Mouse (Mus musculus) Patski (cell line): ENCODE data around the gene Fam162b. TPM values are rescaled to one million over a fixed set of nuclear protein-coding genes. Genes with fewer than 3 reads are reported as not detected.

ENCODE experiments used
- ATAC-seq: fragments of 100-300 bp; one replicate; pipeline ENCODE4 v1.8.0; 2021
- CTCF ChIA-PET: fragments of 350-600 bp; sonication (Branson Sonifier 250); formaldehyde crosslinking; loops from one replicate; lab custom pipeline; 2022; ENCODE audit warnings: inconsistent platforms; lab: Charles Lee
- POLR2A ChIA-PET: fragments of 350-600 bp; sonication (Branson Sonifier 250); formaldehyde crosslinking; loops from one replicate; lab custom pipeline; 2022; ENCODE audit warnings: antibody characterized with exemption, inconsistent platforms; lab: Charles Lee
- DNase-seq: peaks from one replicate; pipeline ENCODE4 v3.0.0-alpha.2; 2011; ENCODE audit warnings: low read depth, low spot score
- H3K27me3 ChIP-seq: fragments of 371-371 bp; one replicate; pipeline ENCODE4 v1.5.1; 2021
- CTCF ChIP-seq: fragments of 100-300 bp; IDR thresholded peaks from one replicate; pipeline ENCODE4 v1.5.1; 2021
- in situ Hi-C: fragments of 300-500 bp; cut with MboI; formaldehyde crosslinking; loops from 3 replicates; pipeline ENCODE4 v1.11.1; 2018; ENCODE audit warnings: low pct_unique_long_range_greater_than_20kb, mixed read lengths
- polyA plus RNA-seq: library from polyadenylated mRNA; unstranded; gene quantifications from one replicate; pipeline ENCODE4 v1.2.3, GENCODE M21; 2021

Fam162b gene
- polyA plus RNA-seq, 1 experiment from 2014 or later = not detected

DNA sequence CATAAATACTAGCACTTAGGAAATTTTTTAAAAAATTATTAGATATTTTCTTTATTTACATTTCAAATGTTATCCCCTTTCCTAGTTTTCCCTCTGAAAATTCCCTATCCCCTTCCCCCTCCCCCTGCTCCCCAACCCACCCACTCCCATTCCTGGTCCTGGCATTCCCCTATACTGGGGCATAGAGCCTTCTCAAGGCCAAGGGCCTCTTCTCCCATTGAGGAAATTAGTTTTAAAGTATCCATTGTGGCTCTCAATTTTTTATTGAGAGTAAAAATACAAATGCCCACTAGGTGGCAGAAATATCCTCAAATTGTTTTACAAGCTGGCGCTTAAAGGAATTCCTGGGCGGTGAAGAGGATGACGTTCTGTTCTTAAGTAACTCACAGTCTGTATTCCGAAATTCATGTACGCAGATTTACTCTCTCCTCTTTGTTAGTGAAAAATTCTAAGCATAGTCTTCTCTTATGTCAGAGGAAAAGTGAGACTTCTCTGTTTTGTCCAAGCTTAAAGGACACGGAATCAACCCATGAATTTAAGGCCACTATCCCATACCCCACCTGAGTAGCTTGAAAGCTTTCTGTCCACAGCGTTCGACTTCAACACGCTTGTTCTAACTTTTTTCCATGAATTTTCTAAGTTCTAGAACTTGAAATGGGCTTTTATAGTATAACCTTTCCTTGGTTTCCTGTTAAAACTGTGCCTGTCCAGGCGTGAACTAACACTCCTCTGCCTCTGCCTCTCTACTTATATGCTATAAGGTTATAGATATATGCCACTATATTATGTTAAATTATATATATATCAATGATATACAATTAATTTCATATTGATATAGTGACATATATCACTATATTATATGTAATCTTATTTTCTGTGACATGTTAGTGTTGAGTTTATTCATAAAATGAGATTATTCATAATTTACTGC, 4.9 kb upstream of the Fam162b start:
- ATAC-seq (peak; percentile 62), DNase-seq (peak; percentile 4)
- peak; percentile 39 for TF ChIP-seq CTCF
- POLR2A ChIA-PET = no interaction called here
- H3K27me3 ChIP-seq = peaks cover 31% of the 10 kb centered on the region
- in situ Hi-C loops = no loop called here
- CTCF ChIA-PET = no interaction called here

GRCm38 (mm10) chr10:51591574-51591973, 1.3 kb upstream of the Fam162b start:
- DNase-seq = no peak
- ATAC-seq = no peak
- TF ChIP-seq CTCF = no peak
- H3K27me3 ChIP-seq = peaks cover 35% of the 10 kb centered on the region
- ChIA-PET POLR2A (no interaction called here), CTCF (no interaction called here)
- in situ Hi-C loops = loop anchor here (5.0 kb wide), 1 partner anchor 186 kb away; no protein-coding TSS in a partner anchor

DNA sequence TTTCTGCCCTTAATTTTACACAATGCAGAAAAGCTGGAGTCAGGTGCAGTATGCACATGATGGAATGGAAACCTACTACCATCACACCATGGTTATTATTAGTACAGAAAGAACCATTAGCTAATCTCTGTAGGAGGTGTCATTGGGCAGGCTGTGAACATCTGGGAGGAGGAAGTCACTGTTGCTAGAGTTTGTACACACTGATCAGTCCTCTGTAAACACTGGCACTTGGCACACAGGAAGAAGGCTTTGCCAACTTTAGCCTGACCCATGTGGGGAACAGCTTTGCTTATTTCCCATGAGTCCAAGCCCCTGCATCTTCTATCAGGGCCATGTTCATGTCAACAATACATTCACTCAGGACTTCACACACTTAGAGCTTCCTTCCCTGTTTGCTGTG, 5.4 kb downstream of the Fam162b start:
- CTCF ChIA-PET = no interaction called here
- no peak for DNase-seq
- H3K27me3 ChIP-seq = peaks cover 27% of the 10 kb centered on the region
- POLR2A ChIA-PET = no interaction called here
- no peak for TF ChIP-seq CTCF
- ATAC-seq = no peak
- in situ Hi-C loops = no loop called here

DNA sequence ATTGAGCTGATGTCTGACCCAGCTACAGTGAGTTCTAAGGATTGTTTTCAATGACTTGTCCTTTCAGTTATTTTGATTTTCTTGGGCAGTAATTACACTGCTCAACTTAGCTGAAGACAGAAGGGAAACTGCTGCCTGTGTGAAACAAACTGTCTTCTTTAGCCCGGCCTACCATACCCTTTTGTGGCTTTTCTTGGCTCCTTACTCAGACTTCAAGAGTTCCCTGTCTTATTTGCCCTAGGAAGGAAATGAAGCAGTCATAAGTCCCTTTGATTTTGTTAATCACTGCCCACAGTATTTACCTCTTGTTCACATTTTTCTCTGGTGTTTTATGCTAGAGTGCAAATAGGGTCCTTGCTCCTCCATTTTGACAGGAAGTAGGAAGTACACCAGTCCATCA, 5.9 kb downstream of the Fam162b start:
- no peak for DNase-seq
- ATAC-seq = no peak
- ChIA-PET CTCF (no interaction called here), POLR2A (no interaction called here)
- H3K27me3 ChIP-seq = peaks cover 27% of the 10 kb centered on the region
- in situ Hi-C loops = no loop called here
- no peak for TF ChIP-seq CTCF

GRCm38 (mm10) chr10:51571225-51571996, 18.9 kb downstream of the Fam162b start:
- in situ Hi-C loops = no loop called here
- POLR2A ChIA-PET = no interaction called here
- ATAC-seq = no peak
- no peak for DNase-seq
- CTCF ChIA-PET = interaction anchor here (1.2 kb wide), 1 partner anchor 16 kb away, joined by 4 read pairs; no protein-coding TSS in a partner anchor
- peaks cover 4% of the 10 kb centered on the region for H3K27me3 ChIP-seq
- no peak for TF ChIP-seq CTCF

- ChIA-PET POLR2A (no interaction called here), CTCF (no interaction called here)
- in situ Hi-C loops = no loop called here
- no peak for DNase-seq
- no peak for TF ChIP-seq CTCF
- ATAC-seq = no peak
- peaks cover 9% of the 10 kb centered on the region for H3K27me3 ChIP-seq
Measured at GRCm38 (mm10) chr10:51556005-51556404, 34.3 kb downstream of the Fam162b start.

DNA sequence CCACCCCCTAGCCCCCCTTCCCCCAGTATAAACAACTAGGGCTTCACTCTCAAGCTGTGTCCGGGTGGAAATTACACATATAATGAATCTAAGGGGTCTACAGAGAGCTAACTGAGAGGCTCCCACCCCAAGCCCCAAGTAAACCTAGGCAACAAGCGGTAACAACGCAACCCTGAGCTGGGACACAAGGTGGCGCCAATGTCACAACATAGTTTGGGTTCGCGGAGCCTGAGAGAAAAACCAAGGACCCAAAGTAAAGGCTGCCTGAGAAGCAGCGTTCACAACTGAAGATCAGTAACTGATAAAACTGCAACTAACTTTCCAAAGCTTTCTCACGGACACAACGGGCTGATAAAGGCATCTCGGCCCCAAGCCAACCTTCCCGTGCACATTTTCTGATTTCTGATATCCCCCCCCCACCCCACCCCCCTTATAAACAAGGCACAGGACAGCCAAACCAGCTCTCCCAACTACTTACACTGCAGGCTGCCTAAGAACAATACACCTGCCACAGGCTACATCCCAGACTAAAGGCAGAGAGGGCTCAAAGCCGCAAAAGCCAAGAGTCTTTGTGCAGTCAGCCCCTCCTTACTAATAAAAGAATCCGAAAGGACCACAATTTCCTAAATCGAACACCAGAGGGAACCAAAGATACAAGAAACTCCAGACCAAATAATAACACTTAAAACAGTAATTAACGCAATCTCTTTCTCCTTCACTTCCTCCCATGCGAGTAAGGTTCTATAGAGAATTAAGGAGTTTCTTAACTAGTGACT, 36.8 kb downstream of the Fam162b start:
- TF ChIP-seq CTCF = peak; percentile 79
- peaks cover 15% of the 10 kb centered on the region for H3K27me3 ChIP-seq
- POLR2A ChIA-PET = no interaction called here
- in situ Hi-C loops = no loop called here
- ATAC-seq (peak; percentile 90), DNase-seq (no peak)
- CTCF ChIA-PET = interaction anchor here (0.8 to 1.5 kb wide), 8 partner anchors 12 to 855 kb away, joined by 3 to 5 read pairs (median 3); no protein-coding TSS in a partner anchor

Other genes with a start within 250 kb of the Fam162b start
- not detected for gene Gm49339, start 109.9 kb downstream of the Fam162b start, polyA plus RNA-seq
- not detected for gene Lilr4b, start 109.9 kb downstream of the Fam162b start, polyA plus RNA-seq
- gene Lilrb4a, start 99.6 kb downstream of the Fam162b start, polyA plus RNA-seq = not detected
- not detected for gene Gprc6a, start 40.9 kb upstream of the Fam162b start, polyA plus RNA-seq
- not detected for gene Rfx6, start 87.2 kb upstream of the Fam162b start, polyA plus RNA-seq